Mouse (Mus musculus): ENCODE measurements around the gene Olfr77. TPM values are rescaled to one million over a fixed set of nuclear protein-coding genes. Genes with fewer than 3 reads are reported as not detected.

Olfr77 gene
- 0.10 TPM in 1 of 4 replicates, not detected in the others for total RNA-seq (2023; ENCODE audit: inconsistent age)

DNA sequence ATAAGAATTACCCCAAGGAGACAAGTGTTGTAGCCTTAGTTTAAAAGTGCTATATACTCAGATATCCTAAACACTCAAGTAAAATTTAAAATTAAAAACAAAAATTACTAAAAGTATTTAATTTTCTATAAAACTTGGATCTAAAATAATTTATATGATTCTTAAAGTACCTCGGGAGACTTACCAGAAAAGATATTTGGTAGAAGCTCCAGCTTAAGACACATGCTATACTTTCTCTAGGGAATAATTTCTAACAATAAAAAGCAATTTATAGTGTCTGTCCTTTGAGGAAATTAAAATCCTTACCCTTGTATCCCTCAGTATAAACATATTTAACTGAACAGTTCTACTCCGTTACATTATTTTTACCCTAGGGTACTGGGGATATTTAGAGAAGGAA, at the start of gene Olfr77:
TSS of gene Olfr77 (plus strand) at position 301 of the 400 bp plus-strand sequence.

DNA sequence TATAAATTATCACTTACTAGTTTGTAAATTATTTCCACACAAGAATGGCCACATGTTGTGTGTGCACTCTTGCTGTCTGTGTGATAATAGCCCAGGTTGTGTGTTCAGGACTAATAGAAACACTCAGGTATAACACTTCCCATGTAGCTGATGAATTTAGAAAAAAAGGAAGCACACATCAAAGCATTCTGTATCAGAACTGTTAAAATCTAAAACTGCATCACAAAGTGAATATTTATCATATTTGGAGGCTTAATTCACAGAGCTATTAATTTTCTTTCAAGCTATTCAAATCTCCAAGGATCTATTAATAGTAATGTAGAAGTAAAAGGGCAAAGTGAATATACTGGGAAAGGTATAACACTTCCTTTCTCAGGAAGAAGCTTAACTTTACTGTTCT, 28.8 kb upstream of the Olfr77 start, which contains the start of gene Olfr862:
TSS of gene Olfr862 (minus strand) at position 101 of the 400 bp plus-strand sequence.

Other genes with a start within 250 kb of the Olfr77 start
- not detected in 4 replicates for gene Olfr857, start 207.4 kb upstream of the Olfr77 start, total RNA-seq (2023; ENCODE audit: inconsistent age)
- not detected in 4 replicates for gene Olfr58, start 136.6 kb upstream of the Olfr77 start, total RNA-seq (2023; ENCODE audit: inconsistent age)
- gene Olfr859, start 112.0 kb upstream of the Olfr77 start, total RNA-seq (2023; ENCODE audit: inconsistent age), result not detected in 4 replicates
- not detected in 4 replicates for gene Olfr860, start 67.1 kb upstream of the Olfr77 start, total RNA-seq (2023; ENCODE audit: inconsistent age)
- gene Olfr862, start 28.9 kb upstream of the Olfr77 start, total RNA-seq (2023; ENCODE audit: inconsistent age), result not detected in 4 replicates
- not detected in 4 replicates for gene Olfr866, start 111.2 kb downstream of the Olfr77 start, total RNA-seq (2023; ENCODE audit: inconsistent age)
- gene Olfr867, start 140.7 kb downstream of the Olfr77 start, total RNA-seq (2023; ENCODE audit: inconsistent age), result not detected in 4 replicates
- gene Olfr868, start 181.8 kb downstream of the Olfr77 start, total RNA-seq (2023; ENCODE audit: inconsistent age), result not detected in 4 replicates
- not detected in 4 replicates for gene Olfr869, start 212.1 kb downstream of the Olfr77 start, total RNA-seq (2023; ENCODE audit: inconsistent age)